Mouse (Mus musculus): ENCODE measurements around the gene Tfap2b. TPM values are rescaled to one million over a fixed set of nuclear protein-coding genes. Genes with fewer than 3 reads are reported as not detected.

The Tfap2b gene
- polyA plus RNA-seq, 1 experiment from 2014 or later, result 48.6 TPM

GRCm38 (mm10) chr1:19221601-19222000 is 12.9 kb downstream of the Tfap2b start:
- no peak overlapping the region for H3K27ac ChIP-seq (ENCODE audit: low read depth, low read length)
- no peaks in the 10 kb centered on the region for H3K36me3 ChIP-seq (ENCODE audit: control insufficient read depth, insufficient read depth, low read length)
- no peaks in the 10 kb centered on the region for H3K9me3 ChIP-seq (ENCODE audit: control insufficient read depth, low read length)
- WGBS, result 0% methylated on average over 7 of the region's 7 CpGs
- ATAC-seq (ENCODE audit: insufficient read depth, low FRiP score, low TSS enrichment) (no peak), DNase-seq (ENCODE audit: low spot score) (no peak)
- peaks cover 94% of the 10 kb centered on the region for H3K27me3 ChIP-seq (ENCODE audit: control insufficient read depth, insufficient read depth, low read length)
- no peak overlapping the region for H3K4me3 ChIP-seq (ENCODE audit: low read depth, low read length)
- H3K9ac ChIP-seq (ENCODE audit: low read length), result no peak overlapping the region
- H3K4me2 ChIP-seq (ENCODE audit: low read depth), result no peak overlapping the region
- H3K4me1 ChIP-seq (ENCODE audit: control insufficient read depth, insufficient read depth, low read length), result no peaks in the 10 kb centered on the region

- H3K27me3 ChIP-seq (ENCODE audit: control insufficient read depth, insufficient read depth, low read length), result peaks cover 95% of the 10 kb centered on the region
- 4% methylated on average over 8 of the region's 8 CpGs for WGBS
- ATAC-seq (ENCODE audit: insufficient read depth, low FRiP score, low TSS enrichment), result no peak; the same call in 1 of the 2 replicates
- no peaks in the 10 kb centered on the region for H3K36me3 ChIP-seq (ENCODE audit: control insufficient read depth, insufficient read depth, low read length)
- DNase-seq (ENCODE audit: low spot score), result no peak
- no peak overlapping the region for H3K9ac ChIP-seq (ENCODE audit: low read length)
- no peaks in the 10 kb centered on the region for H3K9me3 ChIP-seq (ENCODE audit: control insufficient read depth, low read length)
- no peak overlapping the region for H3K4me3 ChIP-seq (ENCODE audit: low read depth, low read length)
- H3K4me2 ChIP-seq (ENCODE audit: low read depth), result no peak overlapping the region
- no peak overlapping the region for H3K27ac ChIP-seq (ENCODE audit: low read depth, low read length)
- H3K4me1 ChIP-seq (ENCODE audit: control insufficient read depth, insufficient read depth, low read length), result no peaks in the 10 kb centered on the region
Observed at GRCm38 (mm10) chr1:19226699-19227098, 18.0 kb downstream of the Tfap2b start.

GRCm38 (mm10) chr1:19230926-19231573 is 22.3 kb downstream of the Tfap2b start:
- H3K36me3 ChIP-seq (ENCODE audit: control insufficient read depth, insufficient read depth, low read length), result no peaks in the 10 kb centered on the region
- H3K27ac ChIP-seq (ENCODE audit: low read depth, low read length), result no peak overlapping the region
- H3K4me3 ChIP-seq (ENCODE audit: low read depth, low read length), result no peak overlapping the region
- WGBS, result 1% methylated on average over 16 of the region's 16 CpGs
- no peak for ATAC-seq (ENCODE audit: insufficient read depth, low FRiP score, low TSS enrichment)
- H3K4me1 ChIP-seq (ENCODE audit: control insufficient read depth, insufficient read depth, low read length), result no peaks in the 10 kb centered on the region
- H3K27me3 ChIP-seq (ENCODE audit: control insufficient read depth, insufficient read depth, low read length), result peaks cover 93% of the 10 kb centered on the region
- no peak for DNase-seq (ENCODE audit: low spot score)
- H3K9ac ChIP-seq (ENCODE audit: low read length), result no peak overlapping the region
- H3K9me3 ChIP-seq (ENCODE audit: control insufficient read depth, low read length), result no peaks in the 10 kb centered on the region
- no peak overlapping the region for H3K4me2 ChIP-seq (ENCODE audit: low read depth)

- H3K4me3 ChIP-seq (ENCODE audit: low read depth, low read length), result no peak overlapping the region
- no peak overlapping the region for H3K4me2 ChIP-seq (ENCODE audit: low read depth)
- 2% methylated on average over 16 of the region's 16 CpGs for WGBS
- H3K9me3 ChIP-seq (ENCODE audit: control insufficient read depth, low read length), result no peaks in the 10 kb centered on the region
- DNase-seq (ENCODE audit: low spot score) (no peak), ATAC-seq (ENCODE audit: insufficient read depth, low FRiP score, low TSS enrichment) (no peak)
- no peaks in the 10 kb centered on the region for H3K4me1 ChIP-seq (ENCODE audit: control insufficient read depth, insufficient read depth, low read length)
- no peak overlapping the region for H3K27ac ChIP-seq (ENCODE audit: low read depth, low read length)
- peaks cover 93% of the 10 kb centered on the region for H3K27me3 ChIP-seq (ENCODE audit: control insufficient read depth, insufficient read depth, low read length)
- no peaks in the 10 kb centered on the region for H3K36me3 ChIP-seq (ENCODE audit: control insufficient read depth, insufficient read depth, low read length)
- H3K9ac ChIP-seq (ENCODE audit: low read length), result no peak overlapping the region
Observed at GRCm38 (mm10) chr1:19231574-19232080, 22.9 kb downstream of the Tfap2b start.

GRCm38 (mm10) chr1:19232743-19233142 is 24.0 kb downstream of the Tfap2b start:
- ATAC-seq (ENCODE audit: insufficient read depth, low FRiP score, low TSS enrichment) (no peak), DNase-seq (ENCODE audit: low spot score) (no peak)
- Histone ChIP-seq H3K27ac (ENCODE audit: low read depth, low read length) (no peak overlapping the region), H3K4me3 (ENCODE audit: low read depth, low read length) (no peak overlapping the region), H3K27me3 (ENCODE audit: control insufficient read depth, insufficient read depth, low read length) (peaks cover 93% of the 10 kb centered on the region), H3K9ac (ENCODE audit: low read length) (no peak overlapping the region), H3K4me1 (ENCODE audit: control insufficient read depth, insufficient read depth, low read length) (no peaks in the 10 kb centered on the region), H3K4me2 (ENCODE audit: low read depth) (no peak overlapping the region), H3K9me3 (ENCODE audit: control insufficient read depth, low read length) (no peaks in the 10 kb centered on the region), H3K36me3 (ENCODE audit: control insufficient read depth, insufficient read depth, low read length) (no peaks in the 10 kb centered on the region)
- 3% methylated on average over 1 of the region's 1 CpGs for WGBS

GRCm38 (mm10) chr1:19233857-19234256 is 25.1 kb downstream of the Tfap2b start:
- Histone ChIP-seq H3K9me3 (ENCODE audit: control insufficient read depth, low read length) (no peaks in the 10 kb centered on the region), H3K9ac (ENCODE audit: low read length) (no peak overlapping the region), H3K36me3 (ENCODE audit: control insufficient read depth, insufficient read depth, low read length) (no peaks in the 10 kb centered on the region), H3K4me3 (ENCODE audit: low read depth, low read length) (no peak overlapping the region), H3K27me3 (ENCODE audit: control insufficient read depth, insufficient read depth, low read length) (peaks cover 89% of the 10 kb centered on the region), H3K27ac (ENCODE audit: low read depth, low read length) (no peak overlapping the region), H3K4me1 (ENCODE audit: control insufficient read depth, insufficient read depth, low read length) (no peaks in the 10 kb centered on the region), H3K4me2 (ENCODE audit: low read depth) (no peak overlapping the region)
- DNase-seq (ENCODE audit: low spot score) (no peak), ATAC-seq (ENCODE audit: insufficient read depth, low FRiP score, low TSS enrichment) (peak; percentile 43; the same call in 1 of the 2 replicates)
- WGBS, result under 1% methylated on average over 19 of the region's 19 CpGs

- no peak overlapping the region for H3K27ac ChIP-seq (ENCODE audit: low read depth, low read length)
- 2% methylated on average over 31 of the region's 31 CpGs for WGBS
- H3K4me1 ChIP-seq (ENCODE audit: control insufficient read depth, insufficient read depth, low read length), result no peaks in the 10 kb centered on the region
- DNase-seq (ENCODE audit: low spot score) (no peak), ATAC-seq (ENCODE audit: insufficient read depth, low FRiP score, low TSS enrichment) (no peak)
- H3K4me3 ChIP-seq (ENCODE audit: low read depth, low read length), result no peak overlapping the region
- H3K4me2 ChIP-seq (ENCODE audit: low read depth), result no peak overlapping the region
- H3K9ac ChIP-seq (ENCODE audit: low read length), result no peak overlapping the region
- no peaks in the 10 kb centered on the region for H3K36me3 ChIP-seq (ENCODE audit: control insufficient read depth, insufficient read depth, low read length)
- no peaks in the 10 kb centered on the region for H3K9me3 ChIP-seq (ENCODE audit: control insufficient read depth, low read length)
- peaks cover 87% of the 10 kb centered on the region for H3K27me3 ChIP-seq (ENCODE audit: control insufficient read depth, insufficient read depth, low read length)
Observed at GRCm38 (mm10) chr1:19234432-19235205, 25.9 kb downstream of the Tfap2b start.

- H3K27me3 ChIP-seq (ENCODE audit: control insufficient read depth, insufficient read depth, low read length), result peaks cover 89% of the 10 kb centered on the region
Observed at GRCm38 (mm10) chr1:19236051-19236450, 27.3 kb downstream of the Tfap2b start.

More at GRCm38 (mm10) chr1:19236051-19236450, 27.3 kb downstream of the Tfap2b start:
- ATAC-seq (ENCODE audit: insufficient read depth, low FRiP score, low TSS enrichment) (no peak), DNase-seq (ENCODE audit: low spot score) (no peak)
- H3K9ac ChIP-seq (ENCODE audit: low read length), result no peak overlapping the region
- no peak overlapping the region for H3K27ac ChIP-seq (ENCODE audit: low read depth, low read length)
- 4% methylated on average over 5 of the region's 5 CpGs for WGBS
- peaks cover 2% of the 10 kb centered on the region; the same call in 1 of the 2 replicates for H3K4me1 ChIP-seq (ENCODE audit: control insufficient read depth, insufficient read depth, low read length)
- no peaks in the 10 kb centered on the region for H3K9me3 ChIP-seq (ENCODE audit: control insufficient read depth, low read length)
- no peaks in the 10 kb centered on the region for H3K36me3 ChIP-seq (ENCODE audit: control insufficient read depth, insufficient read depth, low read length)
- H3K4me3 ChIP-seq (ENCODE audit: low read depth, low read length), result no peak overlapping the region
- H3K4me2 ChIP-seq (ENCODE audit: low read depth), result no peak overlapping the region

Data from neural tube, embryonic 11.5 days (tissue).